Mouse (Mus musculus) cerebellum, postnatal 25 days (tissue): ENCODE measurements at regions not wholly inside any gene's neighbourhood (a gene's known extent, or its start where the extent isn't known, plus 50 kb on each side); places are given as distances from the start of the nearest gene placed in this dataset.

Experiments used
- DNase-seq, 2 experiments: peaks; one replicate each; pipeline ENCODE4 v3.0.0; 2021; ENCODE audit warnings: mixed read lengths in 2 of 2

DNA sequence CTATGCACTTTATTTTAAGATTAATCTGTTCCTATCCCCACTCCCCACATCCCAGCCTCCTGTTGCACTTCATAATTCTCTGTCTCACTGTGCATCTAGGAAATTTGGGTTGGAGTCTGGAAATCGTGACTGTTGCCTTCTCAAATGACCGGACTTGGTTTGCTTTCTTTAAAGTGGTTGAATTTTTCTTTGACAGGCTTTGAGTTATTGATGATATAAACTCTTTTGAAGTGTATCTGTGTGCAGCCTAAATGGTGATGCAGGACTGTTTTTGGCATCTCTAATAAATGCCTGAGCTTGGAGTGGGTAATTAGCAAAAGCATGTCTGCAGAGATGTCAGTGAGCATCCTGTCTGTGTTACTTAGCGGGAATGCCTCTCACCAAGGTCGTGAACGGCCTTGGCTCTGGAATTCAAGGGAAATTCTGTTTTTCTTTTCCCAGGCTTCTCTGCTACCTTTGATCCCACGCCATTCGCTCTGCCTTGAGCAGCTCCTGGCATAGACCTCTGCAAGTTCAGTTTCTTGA lies 292.8 kb upstream of the Igfbp3 start:
- DNase-seq = no peak

DNA sequence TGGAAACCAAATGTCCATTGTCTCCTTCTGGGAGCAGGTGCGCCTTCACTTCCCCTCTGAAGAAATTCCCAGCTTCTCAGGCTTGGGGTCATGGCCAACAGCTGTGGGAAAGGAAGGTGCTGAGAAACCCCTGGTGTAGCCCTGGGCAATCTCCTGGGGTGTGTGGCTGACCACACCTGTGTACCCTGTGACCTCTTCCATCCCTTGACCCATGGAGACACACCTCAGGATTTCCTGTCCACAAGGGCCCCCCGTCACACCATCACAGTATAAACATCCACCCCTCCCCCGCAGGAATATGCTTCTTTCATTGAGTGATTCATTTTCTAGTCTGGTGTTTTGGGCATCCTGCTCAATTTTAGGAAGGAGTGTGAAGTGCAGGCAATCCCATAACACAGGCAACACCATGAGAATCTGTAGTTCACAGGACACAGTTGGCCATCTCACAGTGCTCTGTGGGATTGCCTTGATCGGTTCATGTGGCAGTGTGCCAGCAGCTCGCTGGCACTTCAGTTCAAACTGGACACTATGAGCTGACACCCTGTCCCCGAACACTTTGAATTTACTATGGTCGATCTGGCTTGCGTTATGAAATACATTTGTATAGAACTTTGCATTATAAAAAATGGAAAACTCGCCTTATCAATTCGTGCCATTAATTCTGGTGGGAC lies 291.1 kb upstream of the Igfbp3 start:
- peak; percentile 45 to 73 for DNase-seq

DNA sequence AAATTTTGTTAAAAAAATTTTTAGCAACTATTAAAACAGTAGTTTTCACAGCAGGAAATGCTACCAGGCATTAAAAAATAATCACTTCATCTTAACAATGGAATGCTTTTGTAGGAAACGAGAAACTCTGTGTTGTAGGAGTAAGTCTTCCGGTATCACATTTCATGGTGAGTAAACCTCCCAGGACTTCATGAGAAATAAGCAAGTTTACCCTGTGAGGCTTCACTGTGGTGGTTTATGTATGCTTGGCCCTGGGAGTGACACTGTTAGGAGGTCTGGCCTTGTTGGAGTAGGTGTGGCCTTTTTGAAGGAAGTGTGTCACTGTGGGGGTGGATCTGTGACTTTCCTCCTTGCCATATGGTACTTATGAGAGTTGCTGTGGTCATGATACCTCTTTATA lies 289.0 kb upstream of the Igfbp3 start:
- no peak for DNase-seq

DNA sequence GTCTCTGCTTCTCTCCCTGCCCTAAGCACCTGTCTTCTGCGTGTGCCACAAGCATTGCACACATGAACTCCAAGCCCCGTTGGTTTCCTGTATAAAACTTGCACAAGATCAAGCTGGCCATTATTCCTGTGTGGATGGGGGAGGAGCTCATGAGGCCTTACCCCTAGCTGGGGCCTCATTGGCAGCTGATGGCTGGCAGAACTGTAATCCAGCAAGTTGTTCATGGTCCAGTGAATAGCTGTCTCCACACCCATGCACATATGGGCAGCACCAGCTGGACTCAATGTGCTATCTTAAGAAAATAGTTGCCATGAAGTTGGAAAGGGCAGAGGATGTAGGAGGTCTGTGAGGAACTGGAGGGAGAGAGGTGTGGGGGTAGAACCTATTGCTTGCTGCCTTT lies 288.3 kb upstream of the Igfbp3 start:
- DNase-seq = peak; percentile 7 to 16

DNA sequence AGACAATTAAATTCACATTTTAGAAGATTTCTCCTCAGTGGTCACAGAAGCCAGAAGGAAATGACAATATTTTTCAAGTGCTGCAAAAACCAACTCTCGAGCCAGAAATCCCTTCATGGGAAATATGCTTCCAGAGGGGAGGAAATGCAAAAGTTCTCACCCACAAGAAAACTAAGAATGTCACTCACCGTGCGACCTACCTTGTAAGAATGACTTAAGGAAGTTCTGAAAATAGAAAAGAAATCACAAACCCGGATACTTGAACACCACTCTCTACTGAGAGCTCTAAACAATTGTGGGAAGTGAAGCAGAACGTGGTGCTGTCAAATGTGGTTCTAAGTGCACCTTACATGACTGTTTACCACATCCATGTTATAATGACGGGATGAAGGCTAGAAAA lies 284.1 kb upstream of the Igfbp3 start:
- no peak for DNase-seq

DNA sequence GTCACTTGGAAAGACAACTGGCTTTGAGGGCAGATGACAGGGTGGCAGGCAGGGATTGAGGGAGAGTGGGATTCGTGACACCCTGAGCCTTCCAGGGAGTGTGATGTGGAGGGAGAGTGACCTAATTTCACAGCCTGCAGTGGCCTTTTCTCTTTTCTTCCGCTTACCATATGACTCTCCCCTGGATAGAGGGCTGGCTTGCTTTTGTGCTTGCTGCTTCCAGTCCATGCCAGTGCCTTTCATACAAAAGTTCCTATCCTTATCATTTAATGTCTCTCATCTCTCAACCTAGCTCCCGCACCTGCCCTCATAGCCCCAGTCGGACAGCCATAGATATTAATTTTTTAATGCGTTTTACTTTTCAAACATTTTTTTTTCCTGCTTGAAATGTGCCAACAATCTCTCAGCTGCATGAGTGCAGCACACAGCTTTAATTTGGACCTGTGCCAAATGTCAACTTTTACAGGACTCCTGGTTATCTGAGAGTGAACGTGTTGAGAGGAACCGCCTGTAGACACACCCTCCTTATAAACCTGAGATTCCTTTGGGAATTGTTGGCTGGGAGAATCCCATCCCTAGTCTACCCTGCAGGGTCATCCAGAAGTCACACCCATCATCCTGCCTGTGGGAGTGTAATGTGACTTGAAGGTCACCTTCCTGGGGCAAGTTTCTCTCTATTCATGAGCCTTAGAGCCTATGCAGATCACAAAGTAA lies 260.3 kb upstream of the Igfbp3 start:
- DNase-seq = no peak

DNA sequence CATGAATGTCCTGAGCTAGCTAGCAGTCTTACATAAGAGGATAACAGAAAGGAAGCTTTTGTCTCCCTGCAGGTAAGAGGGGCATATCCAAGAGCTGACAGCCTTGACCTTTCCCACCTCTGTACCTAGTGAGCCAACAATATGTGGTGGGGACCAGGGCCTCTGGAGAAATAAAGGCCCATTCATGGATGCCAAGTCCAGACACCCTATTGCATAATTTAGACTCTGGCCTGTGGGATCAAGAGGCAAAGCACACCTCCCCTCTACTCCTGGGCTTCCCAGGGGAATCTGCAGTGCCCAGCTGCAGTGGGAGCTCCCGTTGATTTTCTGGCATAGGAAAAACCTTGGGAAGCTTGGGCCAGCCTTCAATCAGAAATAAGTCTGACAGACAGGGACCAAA lies 251.8 kb upstream of the Igfbp3 start:
- DNase-seq = no peak

DNA sequence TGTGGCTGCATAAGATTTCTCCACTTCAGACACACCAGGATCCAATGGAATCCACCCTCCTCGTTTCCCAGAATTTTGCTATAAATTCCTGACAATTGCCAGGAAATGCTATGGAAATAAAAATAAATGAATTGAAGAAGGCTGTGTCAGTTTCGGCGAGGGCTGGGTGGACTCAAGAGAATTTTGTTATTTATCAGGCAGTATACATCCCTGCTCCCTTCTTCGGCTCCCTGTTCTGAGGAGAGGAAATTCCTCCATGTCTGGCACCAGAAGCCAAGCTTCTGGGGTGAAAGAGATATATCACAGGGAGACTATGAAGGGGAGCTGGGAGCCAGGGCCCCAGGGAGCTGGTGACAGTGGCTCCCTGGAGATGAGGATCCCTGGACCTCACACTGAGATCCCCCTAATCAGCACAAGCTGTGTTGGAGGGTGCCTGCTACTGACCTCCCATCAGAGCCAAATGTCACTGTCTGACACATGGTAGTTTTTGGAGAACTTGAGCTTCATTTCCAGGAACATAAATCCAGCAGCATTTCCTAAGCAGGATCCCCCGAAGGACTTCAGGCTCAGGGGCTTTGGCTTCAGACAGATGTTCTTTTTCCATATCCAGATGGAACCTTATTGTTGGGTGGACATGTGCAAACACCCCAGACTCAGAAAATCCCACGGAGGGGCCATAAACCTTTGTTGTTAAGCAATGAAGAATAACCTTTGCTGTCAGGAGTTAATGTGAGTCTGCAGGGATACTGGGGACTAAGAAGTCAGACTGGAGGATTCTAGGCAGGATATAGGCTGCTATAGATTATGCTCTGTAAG lies 248.4 kb upstream of the Igfbp3 start:
- no peak for DNase-seq

DNA sequence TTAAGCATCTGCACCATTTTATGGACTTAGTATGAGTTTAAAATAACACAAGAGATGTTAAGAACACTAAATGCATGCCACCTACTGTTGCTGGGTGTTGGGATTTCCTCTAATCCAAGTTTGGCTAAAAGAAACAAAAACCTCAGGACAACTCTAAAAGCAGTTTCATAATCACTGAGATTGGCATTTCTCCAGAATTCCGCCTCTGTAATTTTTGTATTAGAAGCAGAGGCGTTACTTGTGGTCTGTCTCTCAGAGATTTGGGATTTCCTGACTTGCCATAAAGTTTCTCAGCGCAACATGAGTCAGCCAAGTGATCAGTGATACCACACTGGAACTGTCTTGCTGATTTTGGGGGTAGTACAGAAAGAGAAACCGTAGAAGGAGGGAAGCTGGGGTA lies 238.0 kb upstream of the Igfbp3 start:
- no peak for DNase-seq

DNA sequence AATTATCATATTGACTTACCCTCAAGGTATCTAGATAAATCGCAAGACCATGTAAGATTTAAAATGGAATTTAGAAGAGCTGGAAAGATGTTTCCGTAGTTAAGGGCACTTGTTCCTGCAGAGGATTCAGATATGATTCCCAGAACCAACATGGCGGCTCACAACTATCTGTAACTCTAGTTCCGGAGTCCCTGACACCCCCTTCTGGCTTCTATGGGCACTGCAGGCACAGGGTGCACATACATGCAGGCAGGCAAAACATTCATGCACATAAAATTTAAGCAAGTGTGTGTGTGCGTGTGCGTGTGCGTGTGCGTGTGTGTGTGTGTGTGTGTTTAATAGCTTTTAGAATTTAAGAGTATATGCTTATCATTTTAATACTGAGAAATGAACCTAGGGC lies 230.8 kb upstream of the Igfbp3 start:
- DNase-seq = no peak

DNA sequence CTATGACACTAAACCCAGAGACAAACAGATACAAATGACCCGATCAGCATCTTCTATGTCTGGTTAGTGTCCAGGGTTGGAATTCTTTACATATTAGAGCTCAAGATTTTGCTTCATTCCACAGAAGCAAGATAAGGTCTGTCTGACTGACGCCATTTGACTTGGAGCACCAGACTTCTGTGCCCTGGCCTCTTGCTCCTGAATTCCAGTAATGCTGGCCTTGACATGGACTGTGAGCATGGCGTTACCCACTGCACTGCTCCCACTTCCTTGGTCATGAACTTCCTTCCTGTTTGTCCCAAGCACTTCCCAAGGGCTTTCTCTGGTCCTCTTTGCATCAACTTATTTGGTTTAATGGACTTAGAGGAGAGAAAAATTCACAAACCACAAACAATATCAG lies 225.6 kb upstream of the Igfbp3 start:
- no peak for DNase-seq

DNA sequence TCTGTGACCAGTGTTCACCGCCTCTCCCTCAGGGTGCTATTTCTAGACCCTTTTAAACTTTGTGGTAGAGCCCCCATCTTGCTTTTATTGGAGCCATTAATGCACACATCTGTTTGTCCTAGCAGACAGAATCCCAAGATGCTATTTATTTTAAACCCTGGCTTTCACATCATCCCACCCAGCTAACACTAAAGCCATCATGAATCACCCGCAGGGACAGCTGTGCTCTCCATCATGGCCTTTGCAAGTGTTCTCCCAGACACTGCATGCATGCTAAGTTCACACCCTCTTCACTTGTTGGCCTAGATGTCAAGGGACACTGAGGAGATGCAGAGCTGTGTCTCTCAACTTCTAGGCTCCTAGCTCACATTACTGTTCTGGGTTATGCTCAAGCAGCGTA lies 220.9 kb upstream of the Igfbp3 start:
- DNase-seq = no peak

DNA sequence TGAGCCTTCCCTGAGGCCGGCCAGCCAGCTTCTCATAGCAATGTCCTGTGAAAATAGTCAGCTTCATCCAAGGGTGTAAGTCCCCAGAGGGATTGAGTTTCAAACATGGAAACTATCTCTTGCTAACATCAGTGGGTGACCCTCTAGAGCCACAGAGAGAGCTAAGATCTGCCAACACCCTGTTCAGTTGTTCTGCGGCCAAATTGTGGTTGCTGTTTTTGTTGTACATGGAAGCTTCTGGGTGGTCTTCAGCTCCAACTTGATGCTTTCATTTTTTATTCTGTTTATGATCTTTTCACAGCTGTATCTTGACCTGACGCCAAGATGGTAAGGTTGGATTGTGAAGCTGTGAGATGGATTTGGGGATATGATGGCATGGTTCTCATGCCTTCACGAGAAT lies 214.0 kb upstream of the Igfbp3 start:
- no peak for DNase-seq

DNA sequence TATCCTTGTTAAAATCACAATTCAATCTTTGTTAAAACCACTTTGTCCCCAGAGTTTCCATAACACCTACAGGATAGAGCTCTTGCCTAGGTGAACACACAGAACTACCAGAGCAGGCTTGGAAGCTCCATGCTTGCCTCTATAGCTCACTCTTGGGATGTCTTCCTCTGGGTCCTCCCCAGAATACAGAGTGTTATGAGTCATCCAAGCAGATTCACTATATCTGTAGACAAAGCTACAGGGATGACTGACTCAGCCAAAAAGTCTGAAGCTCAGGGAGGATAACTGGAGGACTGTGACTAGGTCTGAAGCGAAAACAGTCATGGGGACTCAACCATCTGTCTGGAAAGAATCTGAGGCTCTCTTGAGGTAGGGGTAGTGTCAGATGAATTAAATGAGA lies 211.5 kb upstream of the Igfbp3 start:
- DNase-seq = no peak

DNA sequence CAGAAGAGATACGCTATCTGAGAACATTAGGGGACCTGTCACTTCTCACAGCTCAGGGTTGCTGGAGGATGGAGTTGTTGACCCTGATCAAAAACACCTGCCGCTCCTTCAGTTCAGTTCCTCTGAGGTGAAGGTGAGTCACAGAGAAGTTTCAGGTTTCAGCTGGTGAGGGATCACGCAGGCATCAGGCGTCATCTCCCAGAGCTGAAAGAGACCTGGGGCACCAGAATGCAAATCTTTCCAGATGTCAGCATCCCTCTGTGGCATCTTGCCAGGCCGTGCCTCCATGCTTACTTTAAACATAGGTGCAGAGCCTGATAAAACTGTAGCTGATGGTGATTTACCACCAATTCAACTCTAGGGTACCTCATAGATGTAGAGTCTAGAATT lies 210.4 kb upstream of the Igfbp3 start:
- DNase-seq = no peak

DNA sequence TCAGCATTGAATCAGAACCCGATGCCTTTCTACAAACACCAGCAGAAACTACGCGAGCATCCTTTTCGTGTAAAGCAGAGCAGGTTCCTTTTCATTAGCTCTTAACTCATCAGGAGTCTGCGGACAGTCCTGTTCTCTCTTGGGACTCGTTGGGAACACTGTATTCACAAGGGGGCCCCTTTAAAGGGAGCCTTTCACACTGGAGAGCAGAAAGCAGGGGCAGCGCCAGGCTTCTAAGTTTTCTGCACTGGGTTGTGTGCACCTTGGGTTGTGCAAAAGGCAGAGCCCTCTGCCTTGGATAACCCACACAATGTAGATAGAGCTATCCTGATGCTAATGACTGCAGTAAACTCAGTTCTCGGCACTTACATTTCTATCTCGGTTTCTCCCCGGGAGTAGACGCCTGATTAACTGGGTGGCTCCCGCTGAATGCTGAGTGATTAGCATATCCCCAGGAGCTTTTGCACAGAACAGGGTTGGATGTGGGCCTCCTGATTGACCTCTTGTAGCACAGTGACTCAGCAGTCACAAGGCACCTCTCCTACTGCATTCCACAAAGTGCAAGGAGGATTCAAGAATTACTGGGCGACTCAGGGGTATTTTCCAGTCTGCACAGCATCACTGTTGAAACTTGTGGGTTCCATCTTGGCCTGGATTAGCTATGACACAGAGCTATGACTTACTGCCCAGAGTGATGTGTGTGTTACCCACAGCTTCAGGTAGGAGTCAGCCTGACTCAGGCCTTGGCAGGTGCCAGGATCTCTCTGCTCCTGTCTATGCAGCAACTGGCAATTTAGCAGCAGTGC lies 209.8 kb upstream of the Igfbp3 start:
- no peak for DNase-seq

DNA sequence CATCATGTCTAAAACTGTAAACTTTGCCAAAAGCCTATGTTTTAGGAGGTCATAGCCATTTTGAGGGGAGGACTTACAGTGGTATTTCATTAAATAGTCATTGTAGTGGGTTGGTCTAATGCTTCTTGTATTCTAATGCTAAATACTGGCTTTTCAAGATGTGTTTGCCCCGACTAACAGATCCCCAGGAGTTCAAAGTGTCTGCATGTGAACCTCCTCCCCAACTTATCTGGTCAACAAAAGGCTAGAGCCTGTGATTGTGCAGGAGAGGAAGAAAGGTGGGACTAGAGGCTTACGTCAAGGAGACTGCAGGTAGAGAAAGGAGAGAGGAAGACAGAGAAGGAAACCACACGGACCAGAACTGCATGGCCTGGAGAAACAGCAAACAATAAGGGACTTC lies 198.9 kb upstream of the Igfbp3 start:
- no peak for DNase-seq

DNA sequence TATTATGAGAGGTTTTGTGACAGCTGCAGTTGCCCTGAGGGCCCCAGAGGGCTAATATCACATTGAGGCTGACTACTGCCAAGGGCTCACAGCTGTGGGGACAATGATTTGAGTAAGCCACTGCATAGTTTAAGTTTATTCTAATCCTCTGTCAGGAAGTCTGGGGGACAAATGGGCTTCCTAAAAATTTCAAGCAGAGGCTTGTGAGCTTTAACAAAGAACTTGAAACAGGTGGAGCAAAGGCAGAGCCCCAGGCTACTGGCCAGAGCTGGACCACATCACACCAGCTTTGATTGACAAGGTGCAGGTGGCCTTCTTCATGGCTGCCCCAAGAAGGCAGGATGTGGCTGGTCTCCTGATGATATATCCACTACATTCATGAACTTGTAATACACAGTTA lies 195.3 kb upstream of the Igfbp3 start:
- no peak for DNase-seq

DNA sequence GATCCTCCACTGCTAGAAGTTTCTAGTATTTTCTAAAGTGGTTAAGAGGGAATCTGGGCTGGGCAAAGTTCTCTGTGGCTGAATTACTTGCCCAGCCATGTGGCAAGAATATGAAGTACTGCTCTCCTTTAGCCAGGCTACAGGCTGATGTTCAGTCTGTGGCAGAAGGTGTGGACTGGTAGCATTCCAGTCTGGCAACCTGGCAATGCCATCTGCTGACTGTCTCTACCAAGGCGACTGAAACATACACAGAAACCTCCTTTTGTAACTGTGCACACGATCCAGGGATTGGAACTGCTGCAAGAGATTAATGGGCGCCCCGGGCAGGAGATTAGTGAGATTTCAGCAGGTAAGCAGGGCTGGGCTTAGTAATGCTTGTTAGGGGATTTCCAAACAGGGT lies 190.9 kb upstream of the Igfbp3 start:
- DNase-seq = peak; percentile 11 to 31

DNA sequence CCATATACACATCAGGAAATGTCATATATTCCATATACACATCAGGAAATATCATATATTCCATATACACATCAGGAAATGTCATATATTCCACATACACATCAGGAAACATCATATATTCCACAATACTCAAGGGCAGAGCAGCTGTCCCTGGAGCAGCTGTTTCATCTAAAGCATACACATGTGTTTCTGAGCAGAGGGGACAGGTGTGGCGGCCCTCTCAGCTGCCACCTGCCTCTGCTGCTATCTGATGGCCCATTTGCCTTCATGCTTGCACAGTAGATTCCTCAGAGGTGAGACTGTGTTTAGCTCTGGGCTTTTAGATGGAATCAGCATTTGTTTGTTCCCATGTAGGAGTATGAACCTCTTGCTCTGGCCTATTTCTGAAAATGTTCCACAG lies 158.1 kb upstream of the Igfbp3 start:
- no peak for DNase-seq

DNA sequence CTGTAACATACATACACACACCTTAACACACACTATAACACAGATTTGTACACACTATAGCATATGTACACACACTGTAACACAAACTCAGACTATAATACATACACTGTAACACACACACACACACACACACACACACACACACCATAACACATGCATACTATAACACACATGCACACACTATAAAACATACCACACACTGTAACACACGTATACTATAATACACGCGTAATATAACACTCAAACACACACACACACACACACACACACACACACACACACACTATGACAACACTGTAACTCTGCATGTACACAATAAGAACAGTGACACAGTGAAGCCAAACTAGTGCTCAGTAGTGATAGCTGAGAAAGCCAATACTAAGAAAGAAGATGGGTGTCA lies 147.7 kb upstream of the Igfbp3 start:
- no peak for DNase-seq

DNA sequence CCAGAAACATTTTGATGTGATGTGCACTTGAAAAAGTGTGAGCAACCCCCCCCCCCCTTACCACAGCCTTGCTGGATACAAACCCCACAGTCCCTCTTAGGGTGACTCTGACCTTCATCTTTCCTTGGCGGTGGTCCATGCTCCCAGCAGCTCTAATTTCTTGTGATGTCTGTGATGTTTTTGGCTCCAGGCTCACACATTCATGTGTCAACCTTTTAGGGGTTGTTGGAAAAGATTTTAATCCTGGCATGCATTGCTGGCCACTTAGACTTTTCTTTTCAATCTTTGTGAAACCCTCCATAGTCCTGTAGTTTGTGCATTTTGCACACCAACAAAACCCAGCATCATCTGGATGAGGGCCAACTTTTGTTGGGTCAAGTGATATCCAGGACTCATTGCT lies 134.9 kb upstream of the Igfbp3 start:
- DNase-seq = no peak

DNA sequence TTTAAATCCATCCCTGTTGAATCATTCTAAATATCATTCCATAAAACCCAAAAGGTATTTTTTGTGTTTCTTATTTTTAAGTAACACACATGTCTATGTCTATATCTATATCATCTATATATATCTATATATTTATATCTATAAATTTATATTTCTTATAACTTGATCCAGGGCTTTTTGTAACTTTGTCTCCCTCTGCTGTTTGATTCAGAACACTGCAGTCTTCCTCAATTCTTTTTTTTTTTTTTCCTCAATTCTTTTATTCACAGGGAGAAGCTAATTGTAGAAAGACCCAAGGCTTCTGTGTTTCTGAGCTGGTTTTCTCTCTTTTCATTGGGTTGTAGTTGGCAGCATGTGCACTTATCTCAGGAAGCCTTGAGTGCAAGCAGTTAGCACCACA lies 124.1 kb upstream of the Igfbp3 start:
- no peak for DNase-seq
